Mouse (Mus musculus): ENCODE data around the gene Prkn. TPM values are rescaled to one million over a fixed set of nuclear protein-coding genes. Genes with fewer than 3 reads are reported as not detected.

Prkn gene
- polyA plus RNA-seq, 1 experiment from 2014 or later: 1.00 TPM

- Histone ChIP-seq H3K4me2 (ENCODE audit: low read depth, low read length) (no peak overlapping the region), H3K27me3 (ENCODE audit: insufficient read depth, low read length) (no peaks in the 10 kb centered on the region), H3K36me3 (replicated peaks; ENCODE audit: insufficient read depth, low read length) (no peaks in the 10 kb centered on the region), H3K4me1 (ENCODE audit: insufficient read depth) (no peaks in the 10 kb centered on the region), H3K9ac (replicated peaks) (no peak overlapping the region), H3K4me3 (ENCODE audit: low read depth, low read length) (no peak overlapping the region), H3K9me3 (ENCODE audit: low read length) (no peaks in the 10 kb centered on the region), H3K27ac (ENCODE audit: low read depth) (no peak overlapping the region)
- ATAC-seq (no peak), DNase-seq (no peak)
- WGBS (ENCODE audit: insufficient replicate concordance): 37% methylated on average over 1 of the region's 1 CpGs
- TF ChIP-seq CTCF (IDR thresholded peaks at IDR 0.05; ENCODE audit: low read depth) (no peak), EP300 (IDR thresholded peaks at IDR 0.05; ENCODE audit: low read depth) (no peak)
These were observed 512.8 kb downstream of the Prkn start for GRCm38 (mm10) chr17:11352778-11353552.

DNA sequence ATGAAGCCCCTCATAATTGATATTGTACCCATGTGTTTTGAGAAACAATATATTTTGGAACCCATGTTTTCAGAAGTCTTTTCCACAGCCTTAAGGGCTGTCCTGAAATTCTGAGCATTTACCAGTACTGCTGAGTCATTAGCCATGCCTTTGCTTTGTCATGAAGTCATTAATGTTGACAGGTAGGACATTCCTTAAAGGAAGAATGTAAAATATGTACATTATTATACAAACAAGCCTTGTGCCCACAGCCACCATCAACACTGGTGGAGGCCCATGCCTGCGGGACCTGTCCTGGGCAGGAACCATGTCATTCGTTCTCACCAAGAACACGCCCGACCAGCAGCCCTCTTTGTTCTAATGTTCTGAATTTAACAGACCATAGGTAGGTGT is 513.4 kb downstream of the Prkn start:
- no peak overlapping the region for H3K27ac ChIP-seq (ENCODE audit: low read depth)
- no peaks in the 10 kb centered on the region for H3K36me3 ChIP-seq (replicated peaks; ENCODE audit: insufficient read depth, low read length)
- DNase-seq (no peak), ATAC-seq (no peak)
- WGBS (ENCODE audit: insufficient replicate concordance): 83% methylated on average over 4 of the region's 4 CpGs
- no peak overlapping the region for H3K4me2 ChIP-seq (ENCODE audit: low read depth, low read length)
- H3K4me1 ChIP-seq (ENCODE audit: insufficient read depth): no peaks in the 10 kb centered on the region
- TF ChIP-seq EP300 (IDR thresholded peaks at IDR 0.05; ENCODE audit: low read depth): no peak
- TF ChIP-seq CTCF (IDR thresholded peaks at IDR 0.05; ENCODE audit: low read depth): no peak
- no peak overlapping the region for H3K9ac ChIP-seq (replicated peaks)
- H3K27me3 ChIP-seq (ENCODE audit: insufficient read depth, low read length): no peaks in the 10 kb centered on the region
- no peaks in the 10 kb centered on the region for H3K9me3 ChIP-seq (ENCODE audit: low read length)
- H3K4me3 ChIP-seq (ENCODE audit: low read depth, low read length): no peak overlapping the region

GRCm38 (mm10) chr17:11354348-11354747 is 514.2 kb downstream of the Prkn start:
- no peak for ATAC-seq
- H3K9me3 ChIP-seq (ENCODE audit: low read length): no peaks in the 10 kb centered on the region
- TF ChIP-seq EP300 (IDR thresholded peaks at IDR 0.05; ENCODE audit: low read depth) (no peak), CTCF (IDR thresholded peaks at IDR 0.05; ENCODE audit: low read depth) (no peak)
- no peak overlapping the region for H3K27ac ChIP-seq (ENCODE audit: low read depth)
- no peaks in the 10 kb centered on the region for H3K4me1 ChIP-seq (ENCODE audit: insufficient read depth)
- no peaks in the 10 kb centered on the region for H3K36me3 ChIP-seq (replicated peaks; ENCODE audit: insufficient read depth, low read length)
- DNase-seq: no peak
- H3K4me3 ChIP-seq (ENCODE audit: low read depth, low read length): no peak overlapping the region
- WGBS (ENCODE audit: insufficient replicate concordance): 80% methylated on average over 7 of the region's 7 CpGs
- H3K9ac ChIP-seq (replicated peaks): no peak overlapping the region
- no peaks in the 10 kb centered on the region for H3K27me3 ChIP-seq (ENCODE audit: insufficient read depth, low read length)
- no peak overlapping the region for H3K4me2 ChIP-seq (ENCODE audit: low read depth, low read length)

- Histone ChIP-seq H3K9ac (replicated peaks) (no peak overlapping the region), H3K9me3 (ENCODE audit: low read length) (no peaks in the 10 kb centered on the region), H3K36me3 (replicated peaks; ENCODE audit: insufficient read depth, low read length) (no peaks in the 10 kb centered on the region), H3K4me1 (ENCODE audit: insufficient read depth) (no peaks in the 10 kb centered on the region), H3K27ac (ENCODE audit: low read depth) (no peak overlapping the region), H3K27me3 (ENCODE audit: insufficient read depth, low read length) (no peaks in the 10 kb centered on the region), H3K4me3 (ENCODE audit: low read depth, low read length) (no peak overlapping the region), H3K4me2 (ENCODE audit: low read depth, low read length) (no peak overlapping the region)
- no peak for DNase-seq
- WGBS (ENCODE audit: insufficient replicate concordance): 71% methylated on average over 2 of the region's 2 CpGs
- no peak for ATAC-seq
- no peak for TF ChIP-seq EP300 (IDR thresholded peaks at IDR 0.05; ENCODE audit: low read depth)
- no peak for TF ChIP-seq CTCF (IDR thresholded peaks at IDR 0.05; ENCODE audit: low read depth)
These were observed 535.3 kb downstream of the Prkn start for GRCm38 (mm10) chr17:11375461-11375860.

DNA sequence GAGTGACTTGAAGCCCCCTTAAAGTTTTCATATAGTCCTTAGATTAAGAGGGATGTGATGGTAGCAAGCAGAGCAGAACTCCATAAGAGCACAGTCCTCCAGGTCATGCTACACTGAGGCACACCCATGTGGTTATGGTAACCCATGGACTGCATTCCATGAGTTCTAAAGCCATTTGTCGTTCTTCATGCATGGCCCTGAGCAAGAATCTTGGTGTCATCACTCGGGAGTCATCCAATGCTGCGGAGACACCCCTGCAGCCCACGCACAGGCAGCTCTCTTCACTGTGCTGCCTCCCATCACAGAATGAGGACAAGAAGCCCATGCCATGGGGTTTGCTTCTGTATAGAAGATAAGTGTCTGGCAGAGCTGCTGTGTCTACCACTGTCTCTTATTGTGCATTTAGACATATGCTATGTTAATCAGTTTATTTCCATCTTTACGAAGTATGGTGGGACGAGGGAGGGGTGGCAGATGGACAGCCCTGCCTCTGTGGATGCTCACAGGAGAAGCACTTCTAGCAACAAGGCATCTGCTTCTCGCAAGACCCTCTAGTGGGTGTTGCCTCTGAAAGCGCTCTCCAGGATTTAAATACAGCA is 543.3 kb downstream of the Prkn start:
- Histone ChIP-seq H3K4me1 (ENCODE audit: insufficient read depth) (no peaks in the 10 kb centered on the region), H3K4me3 (ENCODE audit: low read depth, low read length) (no peak overlapping the region), H3K9ac (replicated peaks) (no peak overlapping the region), H3K27me3 (ENCODE audit: insufficient read depth, low read length) (no peaks in the 10 kb centered on the region), H3K27ac (ENCODE audit: low read depth) (no peak overlapping the region), H3K4me2 (ENCODE audit: low read depth, low read length) (no peak overlapping the region), H3K9me3 (ENCODE audit: low read length) (no peaks in the 10 kb centered on the region), H3K36me3 (replicated peaks; ENCODE audit: insufficient read depth, low read length) (no peaks in the 10 kb centered on the region)
- WGBS (ENCODE audit: insufficient replicate concordance): 67% methylated on average over 8 of the region's 8 CpGs
- DNase-seq (no peak), ATAC-seq (no peak)
- TF ChIP-seq EP300 (IDR thresholded peaks at IDR 0.05; ENCODE audit: low read depth) (no peak), CTCF (IDR thresholded peaks at IDR 0.05; ENCODE audit: low read depth) (no peak)

DNA sequence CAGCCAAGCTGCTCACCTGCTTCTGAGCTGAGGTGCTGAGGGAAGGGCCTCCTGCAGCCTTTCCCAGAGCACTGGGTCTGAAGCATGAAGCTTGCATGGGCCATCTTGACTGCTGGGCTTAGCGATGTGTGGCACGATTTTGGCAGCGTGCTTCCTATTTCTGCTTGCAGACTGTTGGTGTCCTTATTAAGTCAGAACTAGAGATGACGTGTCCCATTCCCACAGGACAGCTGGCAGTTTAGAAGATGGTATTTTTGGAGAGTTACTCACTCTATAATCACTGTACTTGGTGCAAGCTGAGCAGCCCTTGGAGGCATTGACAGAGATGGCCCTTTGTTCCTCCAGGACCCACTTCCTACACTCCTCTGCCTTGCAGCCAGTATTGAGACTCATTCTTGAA is 545.1 kb downstream of the Prkn start:
- Histone ChIP-seq H3K9ac (replicated peaks) (no peak overlapping the region), H3K4me3 (ENCODE audit: low read depth, low read length) (no peak overlapping the region), H3K27ac (ENCODE audit: low read depth) (no peak overlapping the region), H3K4me1 (ENCODE audit: insufficient read depth) (no peaks in the 10 kb centered on the region), H3K36me3 (replicated peaks; ENCODE audit: insufficient read depth, low read length) (no peaks in the 10 kb centered on the region), H3K4me2 (ENCODE audit: low read depth, low read length) (no peak overlapping the region), H3K27me3 (ENCODE audit: insufficient read depth, low read length) (no peaks in the 10 kb centered on the region), H3K9me3 (ENCODE audit: low read length) (no peaks in the 10 kb centered on the region; the same call in 1 of the 2 replicates)
- WGBS (ENCODE audit: insufficient replicate concordance): 81% methylated on average over 4 of the region's 4 CpGs
- no peak for ATAC-seq
- no peak for DNase-seq
- TF ChIP-seq EP300 (IDR thresholded peaks at IDR 0.05; ENCODE audit: low read depth): no peak
- no peak for TF ChIP-seq CTCF (IDR thresholded peaks at IDR 0.05; ENCODE audit: low read depth)
